Mouse (Mus musculus) neural tube, embryonic 15.5 days (tissue): Measurements from ENCODE around the gene Plekhm1. TPM values are rescaled to one million over a fixed set of nuclear protein-coding genes. Genes with fewer than 3 reads are reported as not detected.
"Not testable (repeated sequence)": the region's sequence is repeated elsewhere in the genome, so short reads cannot be mapped to it uniquely, and the experiment has no call there.

Source experiments
- ATAC-seq: fragments of 200-750 bp; cut with Nextera tagmentation; 2 replicates; pipeline ENCODE4 v1.8.0; 2017; ENCODE audit warnings: mild to moderate bottlenecking, moderate TSS enrichment, moderate library complexity; ENCODE audit not compliant: low FRiP score
- H3K27ac ChIP-seq: fragments of 300-500 bp; sonication (generic); replicated peaks from 2 replicates; pipeline ENCODE4 v1.5.1; 2015; ENCODE audit warnings: mild to moderate bottlenecking, inconsistent platforms
- H3K27me3 ChIP-seq: fragments of 300-500 bp; sonication (generic); replicated peaks from 2 replicates; pipeline ENCODE4 v1.6.1; 2015; ENCODE audit warnings: inconsistent platforms
- H3K36me3 ChIP-seq: fragments of 300-500 bp; sonication (generic); 2 replicates; pipeline ENCODE4 v1.6.1; 2015; ENCODE audit warnings: inconsistent platforms
- H3K4me1 ChIP-seq: fragments of 300-500 bp; sonication (generic); 2 replicates; pipeline ENCODE4 v1.6.1; 2015; ENCODE audit warnings: inconsistent platforms
- H3K4me2 ChIP-seq: fragments of 300-500 bp; sonication (generic); 2 replicates; pipeline ENCODE4 v1.6.1; 2015; ENCODE audit warnings: inconsistent platforms, mild to moderate bottlenecking, moderate library complexity
- H3K4me3 ChIP-seq: fragments of 300-500 bp; sonication (generic); replicated peaks from 2 replicates; pipeline ENCODE4 v1.5.1; 2015; ENCODE audit warnings: mild to moderate bottlenecking, inconsistent platforms
- H3K9ac ChIP-seq: fragments of 300-500 bp; sonication (generic); replicated peaks from 2 replicates; pipeline ENCODE4 v1.6.1; 2015; ENCODE audit warnings: mild to moderate bottlenecking, inconsistent platforms
- H3K9me3 ChIP-seq: fragments of 300-500 bp; sonication (generic); replicated peaks from 2 replicates; pipeline ENCODE4 v1.6.1; 2016; ENCODE audit warnings: inconsistent platforms
- WGBS: fragments of 180-500 bp; shearing (Covaris S2); methylation state at CpG from one replicate; pipeline ENCODE4 v1.1.7; 2015; ENCODE audit warnings: mixed read lengths; 5-methylcytosine and 5-hydroxymethylcytosine counted together
- polyA plus RNA-seq: library from polyadenylated mRNA; unstranded; fragments of >200 nt; fragmentation: Nextera tagmentation; extraction: Ambion mirVana; gene quantifications from 2 replicates; pipeline ENCODE4 v1.2.1, GENCODE M21; 2015

Gene Plekhm1
- polyA plus RNA-seq: 8.2 and 8.9 TPM in 2 replicates

GRCm38 (mm10) chr11:103411981-103412949 lies at the start of gene Plekhm1:
TSS of gene Plekhm1 (minus strand) at chr11:103412687.
- peak; percentile 99 for ATAC-seq
- Histone ChIP-seq H3K4me1 (peaks cover 34% of the 10 kb centered on the region), H3K27ac (peak within 1 kb of the TSS; percentile 86), H3K4me2 (peak within 1 kb of the TSS; percentile 92), H3K9ac (peak within 1 kb of the TSS; percentile 73), H3K4me3 (peak within 1 kb of the TSS; percentile 77), H3K27me3 (no peaks in the 10 kb centered on the region), H3K9me3 (no peaks in the 10 kb centered on the region), H3K36me3 (peaks cover 2% of the 10 kb centered on the region; the same call in 1 of the 2 replicates)
- under 1% methylated on average over 67 of the region's 67 CpGs for WGBS

GRCm38 (mm10) chr11:103451105-103451504 lies 38.6 kb upstream of the Plekhm1 start:
- not testable (repeated sequence) for H3K27ac ChIP-seq, H3K9me3 ChIP-seq, H3K4me2 ChIP-seq, H3K9ac ChIP-seq, ATAC-seq, H3K36me3 ChIP-seq, H3K4me1 ChIP-seq, H3K27me3 ChIP-seq, H3K4me3 ChIP-seq
- WGBS: 39% methylated on average over 1 of the region's 1 CpGs

DNA sequence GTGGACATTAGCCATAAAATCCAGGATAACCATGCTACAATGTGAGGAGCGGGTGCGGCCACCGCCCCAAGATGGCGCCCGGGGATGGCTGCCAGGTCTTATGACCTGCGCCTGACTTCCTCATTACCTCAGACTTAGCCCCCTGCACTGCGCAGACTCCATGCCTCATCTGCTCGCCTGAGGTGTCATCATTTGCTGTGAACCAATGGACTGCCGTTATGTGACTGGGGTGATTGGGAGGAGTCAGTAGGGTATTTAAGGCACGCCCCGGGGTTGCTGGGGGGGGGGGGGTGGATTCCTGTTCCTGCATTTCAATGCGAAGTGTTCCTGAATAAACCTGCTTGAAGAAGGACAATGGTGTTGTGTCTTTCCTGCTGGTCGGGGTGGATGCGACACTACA lies 37.2 kb upstream of the Plekhm1 start:
- H3K27ac ChIP-seq, H3K36me3 ChIP-seq, ATAC-seq, H3K4me1 ChIP-seq, H3K4me3 ChIP-seq, H3K4me2 ChIP-seq, H3K9me3 ChIP-seq, H3K27me3 ChIP-seq, H3K9ac ChIP-seq: not testable (repeated sequence)
- 90% methylated on average over 14 of the region's 14 CpGs for WGBS

- ATAC-seq: no peak
- Histone ChIP-seq H3K36me3 (no peaks in the 10 kb centered on the region), H3K27ac (no peak overlapping the region), H3K4me1 (no peaks in the 10 kb centered on the region), H3K4me3 (no peak overlapping the region), H3K27me3 (no peaks in the 10 kb centered on the region), H3K4me2 (no peak overlapping the region), H3K9ac (no peak overlapping the region), H3K9me3 (no peaks in the 10 kb centered on the region)
- WGBS: 91% methylated on average over 3 of the region's 3 CpGs
Measured at GRCm38 (mm10) chr11:103443678-103444077, 31.2 kb upstream of the Plekhm1 start.

DNA sequence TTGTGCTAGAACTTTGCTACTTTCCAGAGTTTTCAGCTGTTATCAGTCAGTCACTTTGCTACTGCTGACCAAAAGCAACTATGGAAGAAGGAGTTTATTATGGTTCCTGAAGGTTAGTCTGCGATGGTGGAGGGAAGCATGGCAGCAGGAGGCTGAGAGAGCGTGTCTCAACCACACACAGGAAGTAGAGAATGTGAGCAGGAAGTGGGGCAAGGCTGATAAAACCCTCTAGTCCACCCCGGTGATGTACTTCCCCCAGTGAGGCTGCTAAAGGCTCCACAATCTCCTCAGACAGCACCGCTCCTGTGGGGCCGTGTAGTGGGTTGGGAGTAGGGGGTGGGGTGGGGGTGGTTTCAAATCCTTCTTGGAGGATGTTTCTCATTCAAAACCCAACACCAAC lies 23.8 kb upstream of the Plekhm1 start:
- no peaks in the 10 kb centered on the region for H3K36me3 ChIP-seq
- H3K4me1 ChIP-seq: no peaks in the 10 kb centered on the region
- H3K27me3 ChIP-seq: no peaks in the 10 kb centered on the region
- H3K4me3 ChIP-seq: no peak overlapping the region
- no peaks in the 10 kb centered on the region for H3K9me3 ChIP-seq
- WGBS: 88% methylated on average over 5 of the region's 5 CpGs
- no peak overlapping the region for H3K27ac ChIP-seq
- no peak for ATAC-seq
- no peak overlapping the region for H3K4me2 ChIP-seq
- no peak overlapping the region for H3K9ac ChIP-seq

DNA sequence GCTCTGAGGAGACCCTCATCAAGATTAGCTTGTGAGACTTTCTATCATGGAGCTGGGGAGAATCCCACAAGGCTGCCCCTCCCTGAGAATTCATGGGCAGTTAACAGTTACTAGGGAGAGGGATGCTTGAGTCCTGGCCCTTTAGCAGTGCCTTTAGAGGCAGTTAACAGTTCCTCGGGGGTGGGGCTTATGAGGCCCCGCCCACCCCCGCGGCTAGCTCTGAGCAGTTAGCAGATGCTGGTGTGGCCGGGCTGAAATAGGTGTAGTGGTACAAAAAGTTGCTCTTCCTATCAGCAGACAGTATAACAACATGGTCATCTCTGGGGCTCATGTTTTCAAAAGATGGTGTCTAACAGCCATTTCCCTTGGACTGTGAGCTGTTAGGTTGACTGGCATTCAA lies 12.5 kb upstream of the Plekhm1 start:
- H3K36me3 ChIP-seq: no peaks in the 10 kb centered on the region
- H3K27ac ChIP-seq: no peak overlapping the region
- H3K9ac ChIP-seq: no peak overlapping the region
- 30% methylated on average over 5 of the region's 5 CpGs for WGBS
- no peaks in the 10 kb centered on the region for H3K9me3 ChIP-seq
- no peak for ATAC-seq
- H3K4me3 ChIP-seq: no peak overlapping the region
- no peaks in the 10 kb centered on the region for H3K4me1 ChIP-seq
- H3K27me3 ChIP-seq: no peaks in the 10 kb centered on the region
- no peak overlapping the region for H3K4me2 ChIP-seq

- Histone ChIP-seq H3K27me3 (no peaks in the 10 kb centered on the region), H3K4me1 (no peaks in the 10 kb centered on the region), H3K4me3 (no peak overlapping the region), H3K36me3 (no peaks in the 10 kb centered on the region), H3K27ac (no peak overlapping the region), H3K9me3 (no peaks in the 10 kb centered on the region), H3K4me2 (no peak overlapping the region), H3K9ac (no peak overlapping the region)
- ATAC-seq: no peak
- WGBS: 87% methylated on average over 13 of the region's 13 CpGs
Measured at GRCm38 (mm10) chr11:103419667-103420066, 7.2 kb upstream of the Plekhm1 start.

DNA sequence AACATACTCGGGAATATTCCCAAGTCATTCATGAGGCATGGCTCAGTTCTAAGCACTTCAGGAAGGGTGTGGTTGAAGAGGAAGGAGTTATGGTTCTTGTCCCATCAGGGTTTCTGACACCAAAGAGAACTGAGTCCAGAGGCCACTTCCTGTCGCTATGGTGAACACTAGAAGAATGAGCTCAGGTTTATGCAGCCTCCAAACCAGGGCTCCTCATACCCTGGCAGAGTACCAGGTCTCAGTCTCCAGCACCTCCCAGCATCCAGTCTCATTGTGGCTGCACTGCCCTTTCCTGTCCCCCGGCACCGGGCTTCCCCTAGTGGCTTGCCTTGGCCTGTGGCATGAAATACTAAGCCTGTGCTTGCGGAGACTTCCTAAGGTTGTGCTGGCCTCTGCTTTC lies 6.7 kb upstream of the Plekhm1 start:
- Histone ChIP-seq H3K4me1 (no peaks in the 10 kb centered on the region), H3K9me3 (no peaks in the 10 kb centered on the region), H3K27me3 (no peaks in the 10 kb centered on the region), H3K4me3 (no peak overlapping the region), H3K9ac (no peak overlapping the region), H3K27ac (no peak overlapping the region), H3K4me2 (no peak overlapping the region), H3K36me3 (no peaks in the 10 kb centered on the region)
- WGBS: 77% methylated on average over 5 of the region's 5 CpGs
- ATAC-seq: no peak

- Histone ChIP-seq H3K4me2 (peak overlapping the region; percentile 92), H3K27ac (no peak overlapping the region), H3K27me3 (no peaks in the 10 kb centered on the region), H3K4me3 (peak overlapping the region; percentile 77; the same call in 1 of the 2 replicates), H3K9me3 (no peaks in the 10 kb centered on the region), H3K4me1 (peaks cover 24% of the 10 kb centered on the region), H3K36me3 (no peaks in the 10 kb centered on the region), H3K9ac (no peak overlapping the region)
- WGBS: 100% methylated on average over 1 of the region's 1 CpGs
- ATAC-seq: no peak
Measured at GRCm38 (mm10) chr11:103413516-103413915, 1.0 kb upstream of the Plekhm1 start.

DNA sequence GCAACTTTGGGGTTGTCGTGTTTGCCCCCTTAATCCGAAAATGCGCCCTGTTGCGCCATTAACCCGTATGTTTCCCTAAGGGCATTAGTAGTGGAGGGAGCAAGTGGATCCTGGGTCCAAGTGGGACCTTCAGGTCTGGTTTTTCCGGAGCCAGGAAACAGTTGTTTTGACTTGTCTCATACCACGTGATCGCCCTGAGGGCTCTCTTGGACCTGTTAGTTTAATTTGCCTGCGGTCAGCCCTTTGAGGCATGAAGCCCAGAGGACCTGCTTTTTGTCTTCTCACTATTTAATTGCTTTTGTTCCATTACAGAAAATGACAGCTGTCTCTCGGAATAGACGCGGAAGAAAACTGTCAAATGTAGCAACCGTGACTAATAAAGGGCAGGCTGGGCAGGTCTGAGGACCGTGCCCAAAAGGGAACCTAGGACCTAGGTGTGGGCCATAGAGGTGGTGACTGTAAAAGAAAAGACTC lies 500 bp upstream of the Plekhm1 start:
- no peaks in the 10 kb centered on the region for H3K27me3 ChIP-seq
- H3K4me1 ChIP-seq: peaks cover 27% of the 10 kb centered on the region
- no peaks in the 10 kb centered on the region for H3K9me3 ChIP-seq
- peak overlapping the region; percentile 86 for H3K27ac ChIP-seq
- H3K4me3 ChIP-seq: peak overlapping the region; percentile 77
- H3K4me2 ChIP-seq: peak overlapping the region; percentile 92
- no peaks in the 10 kb centered on the region for H3K36me3 ChIP-seq
- 2% methylated on average over 14 of the region's 14 CpGs for WGBS
- ATAC-seq: peak; percentile 66
- peak overlapping the region; percentile 63 for H3K9ac ChIP-seq

- Histone ChIP-seq H3K4me3 (peak overlapping the region; percentile 77), H3K36me3 (peaks cover 4% of the 10 kb centered on the region; the same call in 1 of the 2 replicates), H3K9me3 (no peaks in the 10 kb centered on the region), H3K4me1 (peaks cover 34% of the 10 kb centered on the region), H3K4me2 (peak overlapping the region; percentile 92), H3K27me3 (no peaks in the 10 kb centered on the region), H3K27ac (no peak overlapping the region), H3K9ac (no peak overlapping the region; the same call in 1 of the 2 replicates)
- ATAC-seq: no peak
- 85% methylated on average over 1 of the region's 1 CpGs for WGBS
Measured at GRCm38 (mm10) chr11:103411301-103411700, 1.2 kb downstream of the Plekhm1 start.

- H3K4me3 ChIP-seq: no peak overlapping the region
- no peak overlapping the region for H3K9ac ChIP-seq
- no peak overlapping the region for H3K4me2 ChIP-seq
- peaks cover 34% of the 10 kb centered on the region for H3K4me1 ChIP-seq
- no peaks in the 10 kb centered on the region for H3K9me3 ChIP-seq
- H3K36me3 ChIP-seq: peaks cover 4% of the 10 kb centered on the region; the same call in 1 of the 2 replicates
- no peak for ATAC-seq
- 93% methylated on average over 13 of the region's 13 CpGs for WGBS
- no peak overlapping the region for H3K27ac ChIP-seq
- H3K27me3 ChIP-seq: no peaks in the 10 kb centered on the region
Measured at GRCm38 (mm10) chr11:103408880-103409279, 3.6 kb downstream of the Plekhm1 start.
